Mouse (Mus musculus) left cerebral cortex, postnatal 25 days (tissue): ENCODE results near the gene Ddx39. TPM values are rescaled to one million over a fixed set of nuclear protein-coding genes. Genes with fewer than 3 reads are reported as not detected.

Experiments used
- DNase-seq, 2 experiments: peaks; one replicate each; pipeline ENCODE4 v3.0.0; 2022; ENCODE audit warnings: low spot score in 2 of 2, mixed read lengths in 1 of 2
- intact Hi-C: fragments of 180-260 bp; cut with DNase I; formaldehyde crosslinking; loops from one replicate; pipeline ENCODE4 v1.15.1; 2025
- total RNA-seq, 2 experiments: library from RNA; stranded (reverse); gene quantifications; 2 replicates each; pipeline ENCODE4 v1.2.3; 2021

Ddx39 gene
- 10 to 100 TPM; 17.4 to 18.2 TPM for total RNA-seq

DNA sequence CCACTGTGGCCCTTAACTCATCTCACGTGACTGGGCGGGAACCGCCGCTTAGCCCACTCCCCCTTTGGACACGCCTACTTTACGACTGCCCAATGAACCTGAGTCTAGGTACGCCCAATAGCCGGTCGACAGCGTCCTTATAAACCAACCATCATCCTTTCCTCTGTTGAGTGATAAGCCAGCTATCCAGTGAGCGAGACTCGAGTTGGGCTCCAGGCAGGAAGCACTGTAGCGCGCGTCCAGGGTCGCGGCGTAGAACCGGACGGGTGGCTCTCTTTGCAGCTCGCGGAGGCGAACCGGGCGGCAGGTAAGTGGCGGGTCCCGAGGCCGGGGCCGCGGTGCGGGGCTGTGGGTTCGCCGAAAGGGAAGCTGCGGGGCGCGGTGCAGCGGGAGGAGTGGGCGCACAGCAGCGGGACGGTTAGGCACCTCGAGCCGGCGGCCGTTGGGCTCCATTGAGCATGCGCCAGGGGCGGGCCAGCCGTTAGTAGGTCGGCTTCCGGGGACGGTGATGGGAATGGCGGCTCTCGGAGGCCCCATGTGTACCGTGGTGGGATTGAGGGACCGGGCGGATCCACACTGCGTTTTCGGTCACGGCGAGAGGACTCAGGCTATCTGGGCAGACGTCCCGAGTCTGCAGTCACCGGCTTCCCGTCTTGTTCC is at the start of gene Ddx39:
TSS of gene Ddx39 (plus strand) at position 147 of the 660 bp plus-strand sequence.
- DNase-seq = peak; percentile 97 to 99
- intact Hi-C loops = loop anchor here (5.0 kb wide), 1 partner anchor 53 kb away; no protein-coding TSS in a partner anchor

DNA sequence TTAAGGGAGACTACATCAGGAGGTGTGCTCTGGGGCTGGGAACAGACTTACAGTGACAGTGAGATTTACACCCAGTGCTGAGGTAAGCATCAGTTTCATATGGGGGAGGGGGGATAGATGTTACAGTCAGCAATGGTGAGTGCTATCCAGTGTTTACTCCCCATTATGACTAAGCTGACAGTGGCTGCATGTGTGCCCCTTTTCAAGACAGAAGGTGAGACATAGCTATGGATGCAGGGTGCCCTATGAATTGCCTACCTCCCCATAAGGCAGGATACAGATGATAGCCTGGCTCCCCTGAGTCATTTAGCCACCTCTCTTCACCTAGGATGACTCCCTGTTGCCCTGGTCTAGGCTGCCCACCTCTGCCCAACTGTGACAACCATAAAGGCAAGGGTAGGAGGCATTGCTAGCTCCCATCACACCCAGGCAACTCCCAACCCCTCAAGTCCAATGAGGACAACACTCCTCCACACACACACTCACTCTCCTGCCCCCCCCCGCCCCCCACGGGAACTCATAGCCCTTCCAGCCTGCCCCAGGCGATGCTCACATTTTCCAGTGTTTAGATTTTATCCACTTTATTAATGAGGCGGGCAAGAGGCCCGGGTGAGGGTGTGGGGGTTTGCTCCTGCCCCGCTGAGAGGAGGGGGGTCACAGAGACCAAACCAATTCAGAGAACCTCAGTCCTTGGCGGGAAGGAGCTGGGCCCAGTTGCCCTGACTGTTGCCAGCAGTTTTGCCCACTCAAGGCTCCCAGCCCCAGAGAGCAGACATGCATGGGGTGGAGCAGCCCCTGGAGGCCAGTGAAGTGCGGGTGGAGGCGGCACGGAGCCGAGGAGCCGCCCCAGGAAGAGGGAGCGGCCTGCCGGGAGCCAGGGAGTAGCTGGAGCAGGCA is 48.8 kb upstream of the Ddx39 start, which contains the start of gene Ptger1:
TSS of gene Ptger1 (plus strand) at position 710 of the 897 bp plus-strand sequence.
- no peak for DNase-seq
- intact Hi-C loops = no loop called here

DNA sequence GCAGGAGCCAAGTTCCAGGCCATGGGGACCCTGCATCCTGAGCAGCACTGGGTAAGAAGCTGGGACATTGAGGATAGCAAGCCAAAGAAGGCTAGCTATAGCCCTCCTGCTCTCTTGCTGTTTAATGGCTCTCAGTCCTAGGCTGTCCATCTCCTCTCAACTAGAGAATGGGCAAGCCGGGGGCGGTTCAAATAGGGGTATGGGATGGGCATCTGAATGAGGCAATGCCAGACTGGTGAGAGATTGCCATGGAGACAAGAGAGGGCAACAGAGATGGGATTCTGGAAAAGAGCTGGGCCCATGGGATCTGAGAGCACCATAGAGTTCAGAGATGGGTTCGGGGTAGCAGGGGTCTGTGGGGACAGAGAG is 48.1 kb upstream of the Ddx39 start:
- intact Hi-C loops = no loop called here
- no peak for DNase-seq

DNA sequence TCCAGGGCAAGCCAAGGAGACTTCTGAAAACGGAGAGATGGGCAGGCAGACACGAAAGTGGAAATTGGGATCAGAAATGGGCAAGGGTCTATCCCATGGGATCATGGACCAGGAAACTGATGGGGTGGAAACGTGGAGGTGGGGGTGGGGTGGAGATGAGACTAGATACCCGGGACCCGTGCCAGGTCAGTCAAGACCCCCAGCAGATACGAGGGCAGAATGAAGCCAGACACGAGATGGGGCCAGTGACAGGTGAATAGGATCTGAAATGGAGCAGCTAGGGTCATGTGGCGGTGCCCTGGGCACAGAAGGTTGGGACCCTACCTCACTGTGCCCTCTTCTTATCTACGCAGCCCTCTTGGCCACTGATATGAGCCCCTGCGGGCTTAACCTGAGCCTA is 47.5 kb upstream of the Ddx39 start:
- intact Hi-C loops = no loop called here
- no peak for DNase-seq

DNA sequence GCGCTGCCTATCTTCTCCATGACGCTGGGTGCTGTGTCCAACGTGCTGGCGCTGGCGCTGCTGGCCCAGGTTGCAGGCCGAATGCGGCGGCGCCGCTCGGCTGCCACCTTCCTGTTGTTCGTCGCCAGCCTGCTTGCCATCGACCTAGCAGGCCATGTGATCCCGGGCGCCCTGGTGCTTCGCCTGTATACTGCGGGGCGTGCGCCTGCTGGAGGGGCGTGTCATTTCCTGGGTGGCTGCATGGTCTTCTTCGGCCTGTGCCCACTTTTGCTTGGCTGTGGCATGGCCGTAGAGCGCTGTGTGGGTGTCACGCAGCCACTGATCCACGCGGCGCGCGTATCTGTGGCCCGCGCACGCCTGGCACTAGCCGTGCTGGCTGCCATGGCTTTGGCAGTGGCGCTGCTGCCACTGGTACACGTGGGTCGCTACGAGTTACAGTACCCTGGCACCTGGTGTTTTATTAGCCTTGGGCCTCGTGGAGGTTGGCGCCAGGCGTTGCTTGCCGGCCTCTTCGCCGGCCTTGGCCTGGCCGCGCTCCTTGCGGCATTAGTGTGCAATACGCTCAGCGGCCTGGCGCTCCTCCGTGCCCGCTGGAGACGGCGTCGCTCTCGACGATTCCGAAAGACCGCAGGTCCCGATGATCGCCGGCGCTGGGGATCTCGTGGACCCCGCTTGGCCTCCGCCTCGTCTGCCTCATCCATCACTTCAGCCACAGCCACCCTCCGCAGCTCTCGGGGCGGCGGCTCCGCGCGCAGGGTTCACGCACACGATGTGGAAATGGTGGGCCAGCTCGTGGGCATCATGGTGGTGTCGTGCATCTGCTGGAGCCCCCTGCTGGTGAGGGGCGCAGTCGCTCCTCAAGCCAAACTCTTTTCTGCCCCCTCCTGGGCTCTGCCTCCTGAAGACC is 46.7 kb upstream of the Ddx39 start:
- peak in 1 of 2 experiments; percentile 55 for DNase-seq
- intact Hi-C loops = no loop called here

DNA sequence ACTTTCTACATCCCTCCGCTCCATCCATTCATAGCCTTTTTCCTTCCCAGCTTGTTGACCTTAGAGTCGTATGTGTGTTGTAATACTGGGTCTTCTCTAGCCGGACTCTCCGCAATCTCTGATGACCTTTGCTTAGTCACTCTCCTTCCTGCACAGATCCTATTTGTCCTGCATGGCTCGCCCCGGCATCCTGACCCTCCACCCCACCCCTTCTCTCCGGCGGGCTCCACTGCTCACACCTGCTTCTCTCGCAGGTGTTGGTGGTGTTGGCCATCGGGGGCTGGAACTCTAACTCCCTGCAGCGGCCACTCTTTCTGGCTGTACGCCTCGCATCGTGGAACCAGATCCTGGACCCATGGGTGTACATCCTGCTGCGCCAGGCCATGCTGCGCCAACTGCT is 46.0 kb upstream of the Ddx39 start:
- intact Hi-C loops = no loop called here
- DNase-seq = no peak

DNA sequence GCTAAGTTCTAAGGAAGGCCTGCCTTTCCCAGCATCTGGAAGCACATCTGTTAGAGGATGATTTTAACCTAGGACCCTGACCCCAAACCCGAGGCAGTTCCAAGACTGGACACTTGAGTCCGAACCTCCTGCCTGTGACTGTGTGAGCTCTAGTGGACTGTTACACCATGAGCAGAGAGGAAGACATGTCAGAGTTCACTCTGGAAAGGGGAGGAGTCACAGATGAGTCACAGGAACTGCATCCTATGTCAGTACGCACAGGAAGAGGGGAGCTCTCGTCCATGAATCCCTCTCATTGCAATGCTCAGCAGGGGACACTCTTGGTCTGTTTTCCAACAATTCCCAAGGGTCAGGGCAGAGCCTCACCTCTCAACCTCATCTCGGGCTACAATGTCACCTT is 42.0 kb upstream of the Ddx39 start:
- no peak for DNase-seq
- intact Hi-C loops = no loop called here

DNA sequence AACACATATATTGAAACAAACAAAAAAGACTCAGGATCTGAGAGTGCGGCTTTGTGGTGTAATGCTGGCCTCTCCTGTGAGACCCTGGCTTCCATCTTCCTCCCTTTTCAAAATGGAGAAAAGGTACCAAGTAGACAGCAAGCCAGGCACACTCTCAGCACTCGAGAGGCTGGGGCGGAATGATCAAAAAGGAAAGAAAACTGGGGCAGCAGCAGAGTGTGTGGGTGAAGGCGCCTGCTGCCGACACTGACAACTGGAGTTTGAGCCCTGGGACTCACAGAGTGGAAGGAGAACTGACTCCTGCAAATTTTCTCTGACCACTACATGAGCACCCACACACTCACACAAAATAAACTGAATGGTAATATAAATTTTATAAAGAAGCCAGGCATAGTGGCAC is 40.5 kb upstream of the Ddx39 start:
- intact Hi-C loops = no loop called here

DNA sequence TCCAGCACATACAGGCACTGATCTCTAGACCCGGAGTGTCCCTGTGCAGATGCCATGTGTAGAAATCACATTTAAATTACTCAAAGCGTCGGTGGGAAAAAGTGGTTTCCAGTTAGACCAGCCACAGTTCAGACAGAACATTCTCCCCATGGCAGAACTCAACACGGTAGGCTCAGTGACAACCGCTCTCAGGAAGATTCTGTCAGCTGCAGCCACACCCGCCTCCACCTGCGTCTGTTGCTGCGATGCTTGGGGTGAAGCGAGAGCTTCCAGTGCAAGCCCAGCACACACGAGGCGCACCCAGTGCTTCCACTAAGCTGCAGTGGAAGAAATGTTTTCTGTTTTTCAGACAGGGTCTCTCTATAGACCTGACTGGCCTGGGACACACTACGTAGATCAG is 35.1 kb upstream of the Ddx39 start:
- intact Hi-C loops = no loop called here
- peak in 1 of 2 experiments; percentile 88 for DNase-seq

More for the DNA sequence above, 40.5 kb upstream of the Ddx39 start:
- peak in 1 of 2 experiments; percentile 92 for DNase-seq

DNA sequence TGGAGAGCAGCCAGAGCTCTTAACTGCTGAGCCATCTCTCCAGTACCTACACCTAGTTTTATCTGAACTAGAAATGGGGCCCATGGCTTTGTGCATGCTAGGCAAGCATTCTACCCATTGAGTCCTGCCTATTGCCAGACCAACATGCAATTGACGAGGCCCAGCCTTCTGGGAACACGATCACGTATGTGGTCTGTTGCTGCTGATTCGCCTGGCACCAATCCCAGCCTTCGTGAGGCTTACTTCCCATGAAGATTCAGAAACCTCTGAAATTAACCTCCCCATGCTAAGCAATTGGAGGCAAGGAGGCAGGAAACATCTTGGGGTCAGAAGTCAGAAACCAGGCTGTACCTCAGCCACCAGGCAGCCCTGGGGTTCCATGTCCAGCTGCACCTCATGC is 34.4 kb upstream of the Ddx39 start:
- intact Hi-C loops = no loop called here
- peak in 1 of 2 experiments; percentile 48 for DNase-seq

DNA sequence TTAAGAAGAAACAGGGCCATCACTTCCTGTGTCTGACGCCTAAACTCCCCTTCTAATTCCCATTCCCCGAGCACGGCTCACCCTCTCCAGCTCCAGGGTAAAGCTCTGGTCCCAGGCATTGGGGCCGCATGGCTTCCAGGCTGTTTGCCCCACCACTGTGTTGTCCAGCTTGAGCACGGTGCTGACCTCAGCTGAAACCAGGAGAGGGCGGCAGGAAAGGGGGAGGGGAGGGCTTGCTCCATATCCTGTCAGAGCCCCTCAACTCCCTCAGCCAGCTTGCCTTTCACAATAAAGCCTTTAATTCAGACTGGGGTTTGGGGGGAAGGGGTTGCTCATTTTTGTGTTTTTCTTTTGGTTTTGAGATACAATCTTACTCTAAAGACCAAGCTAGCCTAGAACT is 33.9 kb upstream of the Ddx39 start:
- intact Hi-C loops = no loop called here
- peak in 1 of 2 experiments; percentile 44 for DNase-seq

DNA sequence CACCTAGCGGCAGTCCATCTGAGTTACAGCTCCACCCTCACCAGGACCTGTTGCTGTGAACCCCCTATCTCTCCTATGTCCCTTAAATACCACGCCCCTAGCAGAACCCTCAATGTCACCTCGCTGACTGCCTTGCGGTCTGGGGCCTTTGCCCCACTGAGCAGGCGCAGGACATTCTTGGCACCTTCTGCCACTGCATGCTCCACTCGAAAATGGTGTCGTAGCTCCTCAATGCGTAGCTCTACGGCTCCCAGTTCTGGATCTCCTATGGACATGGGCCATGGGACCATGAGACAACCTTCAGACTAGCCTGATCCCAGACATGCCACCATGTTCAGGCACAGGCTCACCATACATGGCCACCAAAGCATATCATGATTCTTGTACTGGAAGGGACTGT is 30.5 kb upstream of the Ddx39 start:
- DNase-seq = no peak
- intact Hi-C loops = no loop called here

DNA sequence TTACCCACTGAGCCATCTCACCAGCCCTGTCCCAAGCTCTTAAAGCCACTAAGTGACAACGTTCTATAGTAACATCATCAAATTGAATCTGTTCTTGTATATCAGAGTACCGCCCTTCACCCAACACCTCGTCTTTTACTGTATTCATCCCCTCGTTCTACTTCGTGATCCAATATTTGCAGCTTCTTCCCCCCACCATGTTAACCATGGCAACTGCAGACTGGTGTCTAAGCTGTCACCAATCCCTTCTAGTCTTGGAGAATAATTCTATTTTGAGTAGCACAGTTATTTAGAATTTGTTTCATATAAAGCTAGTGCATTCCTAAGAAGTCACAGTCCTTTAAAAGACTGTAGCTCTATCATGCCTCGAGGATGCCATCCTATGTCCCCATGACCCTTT is 25.7 kb upstream of the Ddx39 start:
- peak in 1 of 2 experiments; percentile 62 for DNase-seq
- intact Hi-C loops = no loop called here

DNA sequence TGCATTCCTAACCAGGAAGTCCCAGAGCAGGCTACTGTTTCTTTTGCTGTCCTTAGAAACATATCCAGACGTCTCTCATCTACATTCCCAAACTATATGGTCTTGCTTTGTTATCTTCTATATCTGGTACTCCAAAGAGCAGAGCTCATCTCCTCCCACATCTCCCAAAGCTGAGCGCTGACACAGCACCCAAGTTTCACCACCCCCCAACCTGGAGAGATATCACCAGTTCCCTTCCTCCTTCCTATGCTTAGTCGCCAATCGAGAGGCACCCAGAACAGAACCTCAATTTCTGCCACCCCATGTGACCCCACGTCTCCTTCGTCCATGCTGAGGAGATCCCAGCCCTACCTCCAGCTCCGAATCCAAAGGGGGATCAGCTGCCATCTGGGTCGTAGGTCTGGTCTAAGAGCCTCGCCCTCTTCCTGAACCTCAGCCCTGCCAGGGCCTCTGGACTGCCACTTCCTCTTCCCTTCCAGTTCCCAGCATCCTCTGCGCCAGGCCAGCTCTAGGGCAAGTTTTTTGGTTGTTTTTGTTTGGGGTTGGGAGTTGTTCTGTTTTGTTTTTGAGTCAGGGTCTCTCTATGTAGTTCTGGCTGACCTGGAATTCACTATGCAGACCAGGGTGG is 21.3 kb upstream of the Ddx39 start:
- peak in 1 of 2 experiments; percentile 76 for DNase-seq
- intact Hi-C loops = no loop called here

DNA sequence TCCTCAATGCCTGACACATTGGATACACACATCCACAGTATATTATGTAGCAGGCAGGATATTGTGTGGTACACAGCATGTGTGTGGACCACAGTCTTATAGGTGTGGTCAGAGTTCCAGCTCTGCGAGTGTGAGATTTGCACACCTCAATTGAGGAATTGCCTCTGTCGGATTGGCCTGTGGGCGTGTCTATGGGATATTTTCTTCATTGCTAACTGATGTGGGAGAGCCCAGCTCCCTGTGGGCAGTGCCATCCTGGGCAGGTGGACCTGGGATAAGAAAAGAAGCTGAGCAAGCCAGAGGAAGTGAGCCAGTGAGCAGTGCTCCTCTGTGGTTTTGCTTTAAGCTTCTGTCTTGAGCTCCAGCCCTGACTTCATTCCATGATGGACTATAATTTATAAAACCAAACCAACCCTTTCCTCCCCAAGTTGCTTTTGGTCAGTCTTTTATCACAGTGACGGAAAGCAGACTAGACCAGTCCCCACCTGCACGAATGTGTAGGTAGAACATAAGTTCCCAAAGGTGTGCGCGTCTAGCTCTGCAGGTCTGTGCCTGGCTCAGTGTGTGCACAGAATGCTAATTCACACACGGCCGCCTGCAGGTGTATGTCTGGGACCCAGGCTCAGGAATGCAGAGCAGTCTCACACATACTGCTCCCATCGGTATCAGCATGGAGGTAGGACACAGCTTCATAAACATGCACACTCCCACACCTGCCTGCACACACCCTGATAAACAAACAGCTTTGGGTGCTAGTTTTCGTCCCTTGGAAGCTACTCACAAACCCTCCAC is 20.4 kb upstream of the Ddx39 start:
- peak in 1 of 2 experiments; percentile 76 for DNase-seq
- intact Hi-C loops = no loop called here

DNA sequence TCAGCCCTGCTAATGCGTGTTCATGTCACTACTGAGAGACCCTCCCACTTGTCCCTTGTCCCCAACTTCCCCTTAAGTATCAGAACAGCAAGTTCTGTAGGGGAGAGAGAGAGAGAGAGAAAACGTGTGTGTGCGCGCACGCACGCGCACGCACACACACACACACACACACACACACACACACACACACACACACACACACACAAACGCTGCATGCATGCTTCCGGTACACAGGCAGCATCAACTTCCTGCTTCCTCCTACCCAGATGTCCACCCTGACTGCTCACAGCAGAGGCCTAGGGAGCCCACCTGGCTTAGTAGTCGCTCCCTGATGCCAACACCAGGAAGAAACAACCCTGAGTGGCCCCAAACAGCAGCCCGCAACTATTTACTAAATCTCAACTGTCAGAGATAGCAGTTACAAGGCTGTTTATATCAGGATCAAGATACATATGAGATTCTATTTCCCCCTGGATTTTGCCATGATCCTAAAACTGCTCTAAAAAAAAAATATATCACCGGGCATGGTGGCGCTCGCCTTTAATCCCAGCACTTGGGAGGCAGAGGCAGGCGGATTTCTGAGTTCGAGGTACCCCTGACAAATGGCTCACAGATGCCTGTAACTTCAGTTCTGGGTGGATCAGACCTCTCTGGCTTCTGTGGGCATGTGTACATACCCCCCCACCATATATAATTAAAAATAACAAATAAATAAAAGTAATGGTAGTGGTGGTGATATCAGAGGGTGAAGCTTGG is 19.4 kb upstream of the Ddx39 start:
- intact Hi-C loops = no loop called here
- DNase-seq = no peak

DNA sequence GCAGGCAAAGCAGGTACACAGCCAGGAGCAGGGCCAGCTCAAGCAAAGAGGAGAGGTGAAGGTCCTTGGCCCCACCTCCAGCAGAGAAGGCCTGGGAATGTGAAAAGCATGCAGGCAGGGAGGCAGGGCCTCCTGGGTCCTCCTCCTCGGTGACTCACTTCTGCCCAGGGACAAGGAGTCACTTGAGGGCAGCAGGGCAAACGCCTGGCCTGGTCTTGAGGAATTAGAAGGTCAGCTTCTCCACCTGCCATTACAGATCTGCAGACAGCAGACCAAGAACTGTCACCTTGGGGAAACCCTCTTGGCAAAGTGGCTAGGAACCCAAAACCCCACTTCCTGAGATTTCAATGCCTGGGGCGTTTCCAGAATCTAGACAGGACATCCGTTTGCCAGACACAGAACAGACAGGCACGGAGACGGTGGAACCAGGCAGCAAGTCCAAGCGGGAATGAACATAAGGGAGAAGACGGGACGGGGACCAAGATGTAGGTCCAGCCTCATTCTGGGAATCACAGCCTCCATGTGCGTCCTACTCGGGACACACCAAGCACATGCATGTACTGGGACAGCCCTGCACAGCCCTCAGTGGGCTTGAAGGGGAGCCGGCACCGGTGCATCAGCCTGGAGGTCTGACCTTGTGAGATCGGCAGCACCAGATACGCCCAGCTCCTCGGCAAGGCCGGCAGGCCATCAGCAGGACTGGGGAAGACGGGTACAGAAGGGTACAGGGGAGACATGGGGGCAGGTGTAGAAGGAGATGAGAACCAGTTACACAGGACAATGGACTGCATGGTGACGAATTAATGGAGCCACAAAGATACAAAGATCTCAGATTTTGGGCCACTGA is 17.4 kb upstream of the Ddx39 start:
- intact Hi-C loops = no loop called here
- peak in 1 of 2 experiments; percentile 21 for DNase-seq
